Mouse (Mus musculus) midbrain, embryonic 14.5 days (tissue): ENCODE data around the gene Rc3h1. TPM values are rescaled to one million over a fixed set of nuclear protein-coding genes. Genes with fewer than 3 reads are reported as not detected.
"Not testable (repeated sequence)": the region's sequence is repeated elsewhere in the genome, so short reads cannot be mapped to it uniquely, and the experiment has no call there.

ENCODE experiments used
- ATAC-seq: fragments of 200-750 bp; cut with Nextera tagmentation; 2 replicates; pipeline ENCODE4 v1.8.0; 2017; ENCODE audit warnings: moderate number of reproducible peaks, moderate library complexity; ENCODE audit not compliant: low FRiP score, low TSS enrichment
- DNase-seq: peaks from one replicate; pipeline ENCODE4 v3.0.0-alpha.2; 2015
- H3K27ac ChIP-seq: fragments of 300-500 bp; sonication (generic); replicated peaks from 2 replicates; pipeline ENCODE4 v1.5.1; 2014; ENCODE audit warnings: mild to moderate bottlenecking, low read depth, low read length, moderate library complexity
- H3K27me3 ChIP-seq: fragments of 300-500 bp; sonication (generic); 2 replicates; pipeline ENCODE4 v1.6.1; 2014; ENCODE audit warnings: low read length, control low read depth, mixed read lengths; ENCODE audit not compliant: control insufficient read depth, insufficient read depth
- H3K36me3 ChIP-seq: fragments of 300-500 bp; sonication (generic); 2 replicates; pipeline ENCODE4 v1.6.1; 2014; ENCODE audit warnings: low read length, control low read depth; ENCODE audit not compliant: control insufficient read depth, insufficient read depth
- H3K4me1 ChIP-seq: fragments of 300-500 bp; sonication (generic); 2 replicates; pipeline ENCODE4 v1.6.1; 2014; ENCODE audit warnings: mild to moderate bottlenecking, antibody characterized with exemption, low read length, control low read depth; ENCODE audit not compliant: control insufficient read depth, insufficient read depth
- H3K4me2 ChIP-seq: fragments of 300-500 bp; sonication (generic); 2 replicates; pipeline ENCODE4 v1.6.1; 2014; ENCODE audit warnings: mild to moderate bottlenecking, low read length, moderate library complexity
- H3K4me3 ChIP-seq: fragments of 300-500 bp; sonication (generic); replicated peaks from 2 replicates; pipeline ENCODE4 v1.5.1; 2014; ENCODE audit warnings: low read depth, low read length
- H3K9ac ChIP-seq: fragments of 300-500 bp; sonication (generic); replicated peaks from 2 replicates; pipeline ENCODE4 v1.6.1; 2014; ENCODE audit warnings: mild to moderate bottlenecking, low read length, moderate library complexity
- H3K9me3 ChIP-seq: fragments of 300-500 bp; sonication (generic); 2 replicates; pipeline ENCODE4 v1.6.1; 2016; ENCODE audit warnings: low read length, control low read depth, mixed read lengths; ENCODE audit not compliant: control insufficient read depth
- WGBS: fragments of 180-500 bp; shearing (Covaris S2); extraction: QIAGEN DNeasy Blood & Tissue Kit; methylation state at CpG from one replicate; pipeline ENCODE4 v1.1.7; 2014; 5-methylcytosine and 5-hydroxymethylcytosine counted together
- polyA plus RNA-seq: library from polyadenylated mRNA; unstranded; fragments of >200 nt; fragmentation: Nextera tagmentation; extraction: Ambion mirVana; gene quantifications from 2 replicates; pipeline ENCODE4 v1.2.1, GENCODE M21; 2014

The Rc3h1 gene
- polyA plus RNA-seq, 1 experiment from 2014 or later = 10.7 TPM

DNA sequence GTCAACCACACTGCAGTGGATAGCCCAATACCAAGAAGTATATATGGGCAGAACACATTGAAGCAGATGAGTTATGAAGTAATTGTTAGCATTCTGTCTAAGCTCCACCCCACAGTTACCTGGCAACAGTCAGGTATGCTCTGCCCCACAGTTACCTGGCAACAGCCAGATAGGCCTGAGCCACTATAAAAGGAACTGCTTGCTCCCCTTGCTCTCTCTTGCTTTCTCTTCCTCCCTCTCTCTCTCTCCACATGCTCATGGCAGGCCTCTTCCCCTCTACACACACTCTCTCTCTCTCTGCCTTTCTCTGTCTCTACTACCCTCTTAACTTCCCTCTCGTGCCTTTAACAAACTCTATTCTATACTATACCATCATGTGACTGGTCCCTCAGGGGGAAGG is 24.8 kb upstream of the Rc3h1 start:
- DNase-seq, H3K4me1 ChIP-seq, H3K9ac ChIP-seq, H3K27me3 ChIP-seq, ATAC-seq, H3K4me3 ChIP-seq, H3K4me2 ChIP-seq, H3K27ac ChIP-seq, H3K36me3 ChIP-seq, H3K9me3 ChIP-seq: not testable (repeated sequence)
- 72% methylated on average over 1 of the region's 1 CpGs for WGBS

DNA sequence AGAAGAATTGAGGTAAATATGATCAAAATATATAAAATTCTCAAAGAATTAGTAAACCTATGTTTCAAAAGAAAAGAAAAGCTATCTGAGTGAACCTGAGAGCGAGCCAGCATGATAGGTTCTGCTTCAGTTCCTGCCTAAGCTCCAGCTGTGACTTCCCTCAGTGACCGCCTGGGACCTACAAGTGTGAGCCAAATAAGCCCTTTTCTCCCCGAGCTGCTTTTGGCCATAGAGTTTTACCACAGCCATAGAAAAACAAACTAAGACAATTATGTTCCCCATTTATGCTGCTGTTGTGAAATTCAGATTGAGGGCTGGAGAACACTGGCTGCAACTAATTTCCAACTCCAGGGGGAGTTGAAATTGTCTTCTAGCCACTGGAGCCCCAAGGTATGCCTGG is 24.2 kb upstream of the Rc3h1 start:
- 46% methylated on average over 3 of the region's 3 CpGs for WGBS
- DNase-seq = no peak

DNA sequence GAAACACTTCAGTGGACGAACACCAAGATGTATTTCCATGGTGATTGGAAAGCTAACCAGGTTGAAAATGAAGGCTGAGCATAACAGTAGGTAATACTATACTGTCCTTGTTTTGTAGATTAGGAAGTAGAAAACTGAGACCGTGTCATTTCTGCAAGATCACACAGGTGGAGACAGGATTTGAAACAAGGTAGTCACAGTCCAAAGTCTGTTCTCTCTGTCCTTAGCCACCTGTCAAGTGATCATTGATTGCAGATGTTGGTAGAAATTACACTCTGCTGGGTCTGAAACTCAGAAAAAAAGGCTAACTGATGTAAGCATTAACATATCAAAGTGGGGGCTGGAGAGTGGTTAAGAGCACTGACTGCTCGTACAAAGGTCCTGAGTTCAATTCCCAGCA is 21.9 kb upstream of the Rc3h1 start:
- Histone ChIP-seq H3K9ac (no peak overlapping the region), H3K4me3 (no peak overlapping the region), H3K4me2 (no peak overlapping the region), H3K27ac (no peak overlapping the region), H3K27me3 (no peaks in the 10 kb centered on the region), H3K36me3 (no peaks in the 10 kb centered on the region), H3K9me3 (no peaks in the 10 kb centered on the region), H3K4me1 (no peaks in the 10 kb centered on the region)
- WGBS = 82% methylated on average over 3 of the region's 3 CpGs
- ATAC-seq (no peak), DNase-seq (no peak)

More for the DNA sequence above, 24.2 kb upstream of the Rc3h1 start:
- no peak overlapping the region for H3K9ac ChIP-seq
- no peaks in the 10 kb centered on the region for H3K4me1 ChIP-seq
- H3K9me3 ChIP-seq = no peaks in the 10 kb centered on the region
- H3K4me2 ChIP-seq = no peak overlapping the region
- no peaks in the 10 kb centered on the region for H3K27me3 ChIP-seq
- no peak overlapping the region for H3K27ac ChIP-seq
- ATAC-seq = no peak
- H3K4me3 ChIP-seq = no peak overlapping the region
- H3K36me3 ChIP-seq = no peaks in the 10 kb centered on the region

DNA sequence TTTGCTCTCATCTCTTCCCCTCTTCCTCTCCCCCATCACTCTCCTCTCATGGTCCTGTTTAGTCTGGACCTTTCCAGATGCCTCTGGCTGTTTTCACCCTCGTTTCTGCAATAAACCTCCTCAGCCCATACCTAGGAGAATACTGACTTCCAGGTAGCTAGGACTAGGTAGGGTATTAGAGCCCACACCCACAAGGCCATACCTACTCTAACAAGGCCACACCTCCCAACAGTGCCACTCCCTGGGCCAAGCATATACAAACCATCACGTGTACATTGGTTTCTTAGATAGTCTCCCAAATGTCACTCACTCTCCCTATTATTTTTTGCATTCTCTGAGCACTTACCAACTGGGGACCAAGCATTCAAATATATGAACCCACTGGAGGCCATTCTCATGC is 21.2 kb upstream of the Rc3h1 start:
- Histone ChIP-seq H3K27ac (no peak overlapping the region), H3K4me3 (no peak overlapping the region), H3K36me3 (no peaks in the 10 kb centered on the region), H3K9ac (no peak overlapping the region), H3K9me3 (no peaks in the 10 kb centered on the region), H3K27me3 (no peaks in the 10 kb centered on the region), H3K4me1 (no peaks in the 10 kb centered on the region), H3K4me2 (no peak overlapping the region)
- no peak for DNase-seq
- no peak for ATAC-seq
- WGBS = 59% methylated on average over 2 of the region's 2 CpGs

DNA sequence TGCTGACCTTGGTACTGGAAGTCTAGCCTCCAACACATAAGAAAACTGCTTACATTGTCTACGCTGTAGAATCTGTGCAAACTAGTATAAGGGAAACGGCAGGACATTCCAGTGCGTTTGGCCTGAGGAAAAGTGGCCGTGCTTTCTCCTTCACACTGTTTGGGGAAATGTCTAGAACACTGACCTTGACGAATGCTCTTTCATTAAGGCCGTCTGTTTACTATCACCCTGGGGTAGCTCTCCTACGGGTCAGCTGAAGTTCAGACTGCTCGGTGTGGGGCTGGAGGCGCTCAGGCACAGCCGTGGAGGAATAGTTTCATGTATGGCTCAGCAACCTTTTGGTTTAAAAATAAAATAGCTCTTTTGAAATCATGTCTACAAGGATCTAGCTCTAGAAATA is 6.5 kb upstream of the Rc3h1 start:
- Histone ChIP-seq H3K4me2 (no peak overlapping the region), H3K4me3 (no peak overlapping the region), H3K9ac (no peak overlapping the region), H3K36me3 (no peaks in the 10 kb centered on the region), H3K27ac (no peak overlapping the region), H3K4me1 (no peaks in the 10 kb centered on the region), H3K27me3 (no peaks in the 10 kb centered on the region), H3K9me3 (no peaks in the 10 kb centered on the region)
- no peak for ATAC-seq
- DNase-seq = no peak
- WGBS = 80% methylated on average over 10 of the region's 10 CpGs

DNA sequence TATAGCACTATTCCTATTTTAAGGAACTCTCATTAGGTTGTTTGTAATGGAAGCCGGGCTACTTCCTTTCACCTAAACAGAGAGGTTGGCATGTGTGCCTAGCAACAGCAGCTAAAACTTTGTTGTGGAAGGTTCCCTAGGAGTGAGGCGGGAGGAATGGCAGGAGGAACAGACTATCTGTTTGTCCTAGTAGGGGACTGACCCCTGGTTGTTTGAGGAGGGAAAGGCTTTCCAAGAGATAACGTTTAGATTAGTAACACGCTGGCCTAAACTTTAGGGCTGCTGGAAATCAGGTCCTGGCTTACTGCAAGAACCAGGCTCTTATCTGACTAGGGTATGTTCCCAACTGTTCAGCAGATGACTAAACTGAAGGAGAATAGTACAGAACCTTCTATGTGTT is 2.2 kb upstream of the Rc3h1 start:
- peaks cover 11% of the 10 kb centered on the region for H3K4me1 ChIP-seq
- H3K27me3 ChIP-seq = no peaks in the 10 kb centered on the region
- 66% methylated on average over 4 of the region's 4 CpGs for WGBS
- no peak overlapping the region for H3K9ac ChIP-seq
- no peak overlapping the region for H3K4me2 ChIP-seq
- no peak overlapping the region for H3K4me3 ChIP-seq
- H3K27ac ChIP-seq = no peak overlapping the region
- no peak for ATAC-seq
- DNase-seq = no peak
- no peaks in the 10 kb centered on the region for H3K36me3 ChIP-seq
- no peaks in the 10 kb centered on the region for H3K9me3 ChIP-seq

DNA sequence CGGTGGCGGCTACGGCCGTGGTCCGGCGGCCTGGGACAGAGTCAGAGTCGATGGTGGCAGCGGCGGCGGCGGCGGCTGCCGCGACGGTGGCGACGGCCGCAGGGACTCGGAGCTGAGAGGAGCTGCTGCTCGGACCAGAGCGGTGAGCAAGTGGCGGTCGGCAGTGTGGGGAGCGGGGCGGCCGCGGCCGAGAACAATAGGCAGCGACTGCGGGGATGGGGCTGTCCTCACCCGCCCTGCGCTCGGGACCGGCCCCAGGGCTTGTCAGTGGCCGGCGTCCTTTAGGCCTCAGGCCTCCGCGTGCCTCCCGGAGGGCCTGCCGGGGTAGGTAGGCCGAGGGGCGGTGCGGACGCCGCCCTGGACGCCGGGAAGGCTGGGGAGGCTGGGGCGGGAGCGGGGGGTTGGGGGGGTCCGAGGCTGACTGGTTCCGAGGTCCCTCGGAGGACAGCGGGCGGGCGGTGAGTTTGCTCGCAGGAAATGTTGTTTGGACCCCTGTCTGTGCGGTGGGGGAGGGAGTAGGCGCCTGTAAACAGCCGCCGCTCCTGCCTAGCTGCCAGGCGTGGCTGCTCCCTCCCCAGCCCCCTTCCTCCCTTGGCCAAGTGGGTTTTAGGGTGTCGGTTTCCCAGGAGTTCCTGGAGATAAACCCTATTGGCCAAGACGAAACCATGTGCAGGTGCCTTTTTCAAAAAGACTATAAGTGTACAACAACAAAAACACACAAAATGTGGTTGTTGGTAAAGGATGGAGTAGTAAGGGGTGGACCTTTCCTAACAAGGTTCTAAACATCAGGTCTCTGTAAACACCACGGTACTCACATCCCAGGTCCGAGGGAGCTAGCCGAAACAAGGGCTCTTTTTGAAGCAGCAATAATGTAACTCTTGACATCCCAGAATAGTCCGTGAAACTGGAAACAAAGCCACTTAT is 602 bp downstream of the Rc3h1 start:
- peak overlapping the region; percentile 90 for H3K27ac ChIP-seq
- peak overlapping the region; percentile 99 for H3K4me3 ChIP-seq
- peaks cover 15% of the 10 kb centered on the region for H3K4me1 ChIP-seq
- peak overlapping the region; percentile 95 for H3K9ac ChIP-seq
- no peaks in the 10 kb centered on the region for H3K9me3 ChIP-seq
- H3K27me3 ChIP-seq = no peaks in the 10 kb centered on the region
- ATAC-seq = peak; percentile 80
- H3K36me3 ChIP-seq = no peaks in the 10 kb centered on the region
- H3K4me2 ChIP-seq = peak overlapping the region; percentile 81
- DNase-seq = peak; percentile 75
- under 1% methylated on average over 67 of the region's 67 CpGs for WGBS

DNA sequence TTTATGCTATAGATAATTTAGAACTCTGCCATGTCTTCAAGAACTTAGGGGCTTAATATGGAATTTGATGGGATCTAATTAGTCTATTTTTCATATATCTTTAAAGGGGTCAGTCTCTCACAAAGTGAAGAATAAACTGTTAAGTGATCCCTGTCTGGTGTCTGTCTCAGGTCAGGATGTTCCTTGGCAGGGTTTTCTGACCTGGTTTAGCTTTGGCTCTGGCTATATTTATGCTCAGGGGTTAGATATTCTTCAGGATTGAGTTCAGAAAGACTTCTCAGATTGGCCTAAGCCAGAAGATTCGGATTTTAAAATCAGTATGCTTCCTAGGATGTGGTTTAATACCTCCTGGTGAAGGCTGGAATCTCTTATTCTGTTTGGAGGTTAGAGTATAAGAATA is 4.0 kb downstream of the Rc3h1 start:
- H3K27ac ChIP-seq = no peak overlapping the region
- no peak overlapping the region for H3K4me2 ChIP-seq
- H3K9ac ChIP-seq = no peak overlapping the region
- 94% methylated on average over 1 of the region's 1 CpGs for WGBS
- H3K36me3 ChIP-seq = no peaks in the 10 kb centered on the region
- H3K4me3 ChIP-seq = no peak overlapping the region
- H3K9me3 ChIP-seq = no peaks in the 10 kb centered on the region
- DNase-seq (no peak), ATAC-seq (no peak)
- H3K27me3 ChIP-seq = no peaks in the 10 kb centered on the region
- peaks cover 15% of the 10 kb centered on the region for H3K4me1 ChIP-seq

DNA sequence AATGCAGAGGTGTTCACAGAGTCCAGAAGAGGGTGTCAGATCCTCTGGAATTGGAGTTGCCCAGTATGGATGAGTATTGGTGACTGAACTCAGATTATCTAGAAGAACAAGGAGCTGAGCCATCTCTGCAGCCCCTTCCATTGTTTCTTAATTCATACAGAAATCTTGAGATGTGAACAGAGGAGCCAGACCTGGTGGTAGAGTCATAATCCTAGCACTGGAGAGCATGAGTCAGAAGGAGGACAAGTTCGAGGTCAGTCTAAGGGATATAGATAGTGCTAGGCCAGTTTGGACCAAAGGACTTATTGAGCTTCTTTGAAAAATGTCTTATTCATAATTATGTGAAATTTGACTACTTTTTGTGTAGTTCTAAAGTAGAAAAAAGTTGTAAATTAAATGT is 4.6 kb downstream of the Rc3h1 start:
- Histone ChIP-seq H3K4me1 (peaks cover 15% of the 10 kb centered on the region), H3K36me3 (no peaks in the 10 kb centered on the region), H3K4me2 (no peak overlapping the region), H3K9ac (no peak overlapping the region), H3K4me3 (no peak overlapping the region), H3K27me3 (no peaks in the 10 kb centered on the region), H3K27ac (no peak overlapping the region), H3K9me3 (no peaks in the 10 kb centered on the region)
- DNase-seq (no peak), ATAC-seq (no peak)
- WGBS = 100% methylated on average over 1 of the region's 1 CpGs
